Mouse (Mus musculus) kidney, adult 2 months (tissue): ENCODE measurements around the gene Tfap2a.

Experiments
- CTCF ChIP-seq: fragments of 200-500 bp; conservative IDR thresholded peaks from 2 replicates; pipeline ENCODE4 v1.5.1; 2011; ENCODE audit warnings: low read depth, mild to moderate bottlenecking, control low read depth, low read length, moderate library complexity, mixed read lengths; ENCODE audit not compliant: insufficient read depth, insufficient read length
- POLR2A ChIP-seq: fragments of 200-500 bp; IDR thresholded peaks from one replicate; pipeline ENCODE4 v1.6.1; 2011; ENCODE audit warnings: low read depth, low read length, control low read depth

- TF ChIP-seq CTCF = no peak
- no peak for TF ChIP-seq POLR2A
Measured at GRCm38 (mm10) chr13:40735416-40736106, 2.6 kb downstream of the Tfap2a start.
